Mouse (Mus musculus): Measurements from ENCODE around the gene Ccdc162. TPM values are rescaled to one million over a fixed set of nuclear protein-coding genes. Genes with fewer than 3 reads are reported as not detected.

Gene Ccdc162
- total and polyA plus RNA-seq, 2 experiments from 2014 or later: 0.64 to 2.4 TPM

GRCm38 (mm10) chr10:41677396-41677795 is 39.0 kb downstream of the Ccdc162 start:
- no peak overlapping the region for H3K4me2 ChIP-seq (ENCODE audit: low read depth, low read length, poor library complexity, severe bottlenecking)
- H3K27ac ChIP-seq (ENCODE audit: low read depth, low read length): no peak overlapping the region
- 61% methylated on average over 8 of the region's 8 CpGs for WGBS
- no peak for ATAC-seq (ENCODE audit: low FRiP score)
- H3K27me3 ChIP-seq (ENCODE audit: insufficient read depth, low read length): no peaks in the 10 kb centered on the region
- H3K4me1 ChIP-seq (ENCODE audit: insufficient read depth, low read length): no peaks in the 10 kb centered on the region; the same call in 1 of the 2 replicates
- no peaks in the 10 kb centered on the region for H3K9me3 ChIP-seq (ENCODE audit: low read length)
- TF ChIP-seq CTCF (IDR thresholded peaks at IDR 0.05): no peak
- no peak for DNase-seq (ENCODE audit: low spot score)
- no peak overlapping the region for H3K9ac ChIP-seq (replicated peaks; ENCODE audit: low read length, poor library complexity, severe bottlenecking)
- H3K4me3 ChIP-seq (ENCODE audit: low read depth, low read length): no peak overlapping the region
- H3K36me3 ChIP-seq (ENCODE audit: insufficient read depth, low read length): no peaks in the 10 kb centered on the region

GRCm38 (mm10) chr10:41676661-41677061 is 39.8 kb downstream of the Ccdc162 start:
- Histone ChIP-seq H3K4me2 (ENCODE audit: low read depth, low read length, poor library complexity, severe bottlenecking) (no peak overlapping the region), H3K9ac (replicated peaks; ENCODE audit: low read length, poor library complexity, severe bottlenecking) (no peak overlapping the region), H3K27me3 (ENCODE audit: insufficient read depth, low read length) (no peaks in the 10 kb centered on the region), H3K4me1 (ENCODE audit: insufficient read depth, low read length) (no peaks in the 10 kb centered on the region; the same call in 1 of the 2 replicates), H3K9me3 (ENCODE audit: low read length) (no peaks in the 10 kb centered on the region), H3K4me3 (ENCODE audit: low read depth, low read length) (no peak overlapping the region), H3K36me3 (ENCODE audit: insufficient read depth, low read length) (no peaks in the 10 kb centered on the region), H3K27ac (ENCODE audit: low read depth, low read length) (no peak overlapping the region)
- WGBS: 69% methylated on average over 6 of the region's 6 CpGs
- DNase-seq (ENCODE audit: low spot score) (no peak), ATAC-seq (ENCODE audit: low FRiP score) (no peak)
- TF ChIP-seq CTCF (IDR thresholded peaks at IDR 0.05): no peak

GRCm38 (mm10) chr10:41675842-41676571 is 40.4 kb downstream of the Ccdc162 start:
- no peak for DNase-seq (ENCODE audit: low spot score)
- Histone ChIP-seq H3K4me3 (ENCODE audit: low read depth, low read length) (no peak overlapping the region), H3K9ac (replicated peaks; ENCODE audit: low read length, poor library complexity, severe bottlenecking) (no peak overlapping the region), H3K36me3 (ENCODE audit: insufficient read depth, low read length) (no peaks in the 10 kb centered on the region), H3K27me3 (ENCODE audit: insufficient read depth, low read length) (no peaks in the 10 kb centered on the region), H3K9me3 (ENCODE audit: low read length) (no peaks in the 10 kb centered on the region), H3K27ac (ENCODE audit: low read depth, low read length) (no peak overlapping the region), H3K4me1 (ENCODE audit: insufficient read depth, low read length) (no peaks in the 10 kb centered on the region; the same call in 1 of the 2 replicates), H3K4me2 (ENCODE audit: low read depth, low read length, poor library complexity, severe bottlenecking) (no peak overlapping the region)
- WGBS: 86% methylated on average over 6 of the region's 6 CpGs
- TF ChIP-seq CTCF (IDR thresholded peaks at IDR 0.05): no peak
- no peak for ATAC-seq (ENCODE audit: low FRiP score)

GRCm38 (mm10) chr10:41675243-41675642 is 41.2 kb downstream of the Ccdc162 start:
- no peaks in the 10 kb centered on the region; the same call in 1 of the 2 replicates for H3K4me1 ChIP-seq (ENCODE audit: insufficient read depth, low read length)
- WGBS: 83% methylated on average over 6 of the region's 6 CpGs
- H3K27me3 ChIP-seq (ENCODE audit: insufficient read depth, low read length): no peaks in the 10 kb centered on the region
- H3K27ac ChIP-seq (ENCODE audit: low read depth, low read length): no peak overlapping the region
- TF ChIP-seq CTCF (IDR thresholded peaks at IDR 0.05): no peak
- no peak overlapping the region for H3K4me2 ChIP-seq (ENCODE audit: low read depth, low read length, poor library complexity, severe bottlenecking)
- H3K4me3 ChIP-seq (ENCODE audit: low read depth, low read length): no peak overlapping the region
- ATAC-seq (ENCODE audit: low FRiP score) (no peak), DNase-seq (ENCODE audit: low spot score) (no peak)
- no peaks in the 10 kb centered on the region for H3K36me3 ChIP-seq (ENCODE audit: insufficient read depth, low read length)
- H3K9me3 ChIP-seq (ENCODE audit: low read length): no peaks in the 10 kb centered on the region
- H3K9ac ChIP-seq (replicated peaks; ENCODE audit: low read length, poor library complexity, severe bottlenecking): no peak overlapping the region

GRCm38 (mm10) chr10:41674362-41674761 is 42.1 kb downstream of the Ccdc162 start:
- H3K9ac ChIP-seq (replicated peaks; ENCODE audit: low read length, poor library complexity, severe bottlenecking): no peak overlapping the region
- H3K4me1 ChIP-seq (ENCODE audit: insufficient read depth, low read length): no peaks in the 10 kb centered on the region; the same call in 1 of the 2 replicates
- 80% methylated on average over 3 of the region's 3 CpGs for WGBS
- H3K4me2 ChIP-seq (ENCODE audit: low read depth, low read length, poor library complexity, severe bottlenecking): no peak overlapping the region
- H3K4me3 ChIP-seq (ENCODE audit: low read depth, low read length): no peak overlapping the region
- no peaks in the 10 kb centered on the region for H3K36me3 ChIP-seq (ENCODE audit: insufficient read depth, low read length)
- H3K27me3 ChIP-seq (ENCODE audit: insufficient read depth, low read length): no peaks in the 10 kb centered on the region
- ATAC-seq (ENCODE audit: low FRiP score) (no peak), DNase-seq (ENCODE audit: low spot score) (no peak)
- no peak overlapping the region for H3K27ac ChIP-seq (ENCODE audit: low read depth, low read length)
- no peaks in the 10 kb centered on the region for H3K9me3 ChIP-seq (ENCODE audit: low read length)
- no peak for TF ChIP-seq CTCF (IDR thresholded peaks at IDR 0.05)

GRCm38 (mm10) chr10:41670196-41670595 is 46.2 kb downstream of the Ccdc162 start:
- no peak overlapping the region for H3K9ac ChIP-seq (replicated peaks; ENCODE audit: low read length, poor library complexity, severe bottlenecking)
- no peaks in the 10 kb centered on the region for H3K9me3 ChIP-seq (ENCODE audit: low read length)
- TF ChIP-seq CTCF (IDR thresholded peaks at IDR 0.05): no peak
- 88% methylated on average over 5 of the region's 5 CpGs for WGBS
- H3K27me3 ChIP-seq (ENCODE audit: insufficient read depth, low read length): no peaks in the 10 kb centered on the region
- no peak for ATAC-seq (ENCODE audit: low FRiP score)
- no peak overlapping the region for H3K4me2 ChIP-seq (ENCODE audit: low read depth, low read length, poor library complexity, severe bottlenecking)
- DNase-seq (ENCODE audit: low spot score): no peak
- H3K4me1 ChIP-seq (ENCODE audit: insufficient read depth, low read length): no peaks in the 10 kb centered on the region
- no peak overlapping the region for H3K4me3 ChIP-seq (ENCODE audit: low read depth, low read length)
- H3K36me3 ChIP-seq (ENCODE audit: insufficient read depth, low read length): no peaks in the 10 kb centered on the region
- H3K27ac ChIP-seq (ENCODE audit: low read depth, low read length): no peak overlapping the region

Data from midbrain, postnatal 0 days (tissue).